Mouse (Mus musculus): ENCODE measurements around the gene Lck.

- TF ChIP-seq POLR2A (IDR thresholded peaks at IDR 0.05; ENCODE audit: low read depth, low read length) (no peak), CTCF (IDR thresholded peaks at IDR 0.05; ENCODE audit: extremely low read depth, insufficient read depth, insufficient read length, insufficient replicate concordance) (no peak)
Observed at GRCm38 (mm10) chr4:129622803-129623535, 49.5 kb upstream of the Lck start.

All from spleen, adult 2 months (tissue).